Mouse (Mus musculus): ENCODE data around the gene Prl8a8.

- TF ChIP-seq EP300 (IDR thresholded peaks at IDR 0.05; ENCODE audit: low read depth) (no peak), CTCF (IDR thresholded peaks at IDR 0.05; ENCODE audit: low read depth) (no peak)
Observed at GRCm38 (mm10) chr13:27507645-27508044, 5.4 kb downstream of the Prl8a8 start.
